Mouse (Mus musculus): Measurements from ENCODE around the gene Sdcbp2. TPM values are rescaled to one million over a fixed set of nuclear protein-coding genes. Genes with fewer than 3 reads are reported as not detected.

Sdcbp2 gene
- total RNA-seq (2023), result not detected

GRCm38 (mm10) chr2:151571873-151572700 lies at the start of gene Sdcbp2:
TSS of gene Sdcbp2 (plus strand) at chr2:151572622.

GRCm38 (mm10) chr2:151542323-151543062 lies 29.9 kb upstream of the Sdcbp2 start, which contains the start of gene Fkbp1a:
TSS of gene Fkbp1a (plus strand) at chr2:151542483.

GRCm38 (mm10) chr2:151632159-151632814 lies 59.9 kb downstream of the Sdcbp2 start, which contains the start of gene Snph:
TSS of gene Snph (minus strand) at chr2:151632593.

Other genes with a start within 250 kb of the Sdcbp2 start
- gene 4921509C19Rik, start 96.5 kb upstream of the Sdcbp2 start, total RNA-seq (2023), result not detected
- 10 to 100 TPM; 39.8 to 40.0 TPM for gene Nsfl1c, start 78.4 kb upstream of the Sdcbp2 start, total RNA-seq (2023)
- gene Fkbp1a, start 30.1 kb upstream of the Sdcbp2 start, total RNA-seq (2023), result 10 to 100 TPM; 25.2 to 29.2 TPM
- 1 to 10 TPM; 6.1 to 6.5 TPM for gene Snph, start 60.0 kb downstream of the Sdcbp2 start, total RNA-seq (2023)
- not detected for gene Rad21l, start 95.9 kb downstream of the Sdcbp2 start, total RNA-seq (2023)
- gene Tmem74b, start 129.4 kb downstream of the Sdcbp2 start, total RNA-seq (2023), result not detected
- 10 to 100 TPM; 22.1 to 27.1 TPM for gene Psmf1, start 171.6 kb downstream of the Sdcbp2 start, total RNA-seq (2023)

Measured in neutrophil, adult 83 days (primary cell).